Mouse (Mus musculus): ENCODE data around the gene Slc16a3.

The Slc16a3 gene

GRCm38 (mm10) chr11:120948328-120948727 is at the start of gene Slc16a3:
TSS of gene Slc16a3 (plus strand) at chr11:120948480.
- in situ Hi-C loops (cut with MboI; ENCODE audit: low sequenced_read_pairs): no loop called here

DNA sequence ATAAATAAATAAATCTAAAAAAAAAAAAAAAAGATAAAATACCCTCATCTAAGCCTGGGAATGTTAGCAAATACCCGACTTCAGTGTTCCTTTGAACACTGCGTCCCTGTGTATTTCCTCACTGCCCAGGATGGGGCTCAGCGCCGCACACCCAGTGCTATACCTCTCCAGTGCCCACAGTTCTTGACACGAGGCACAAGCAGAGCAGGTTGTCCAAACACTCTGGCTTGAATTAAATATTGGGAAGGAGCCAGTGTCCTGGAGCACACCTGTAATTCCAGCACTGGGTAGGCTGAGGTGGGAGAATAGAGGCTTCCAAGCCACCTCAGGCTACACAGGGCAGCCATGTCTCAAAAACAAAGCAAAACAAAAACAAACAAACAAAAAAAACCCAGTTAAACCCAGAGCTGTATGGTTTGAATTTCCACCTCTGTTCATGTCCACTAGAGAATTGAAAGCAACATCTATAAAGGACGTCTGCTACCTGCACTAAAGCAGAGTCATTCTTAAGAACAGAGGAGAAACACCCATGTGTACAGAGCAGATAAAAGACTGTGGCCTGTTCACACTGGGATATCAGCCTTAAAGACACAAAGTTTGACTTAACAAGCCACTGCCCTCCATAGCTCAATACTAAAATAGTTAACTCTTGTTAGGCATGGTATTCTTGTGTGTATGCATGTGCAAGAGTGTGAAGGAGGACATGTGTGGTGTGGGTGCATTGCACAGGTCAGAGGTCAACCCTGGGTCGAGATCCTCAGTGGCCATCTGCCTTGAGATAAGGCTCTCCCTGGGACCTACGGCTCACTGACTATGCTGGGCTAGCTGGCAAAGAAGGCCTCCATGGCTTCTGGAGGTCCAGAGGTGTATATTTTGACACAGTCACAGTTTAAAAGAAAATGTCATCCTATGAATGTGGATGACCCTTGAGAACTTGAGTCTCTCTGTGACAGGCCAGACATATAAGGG is 47.7 kb upstream of the Slc16a3 start:
- in situ Hi-C loops (cut with MboI; ENCODE audit: low sequenced_read_pairs): no loop called here

GRCm38 (mm10) chr11:120901729-120902486 is 46.4 kb upstream of the Slc16a3 start:
- in situ Hi-C loops (cut with MboI; ENCODE audit: low sequenced_read_pairs): no loop called here

- in situ Hi-C loops (cut with MboI; ENCODE audit: low sequenced_read_pairs): no loop called here
Measured at GRCm38 (mm10) chr11:120902487-120903142, 45.7 kb upstream of the Slc16a3 start.

GRCm38 (mm10) chr11:120903159-120903850 is 45.0 kb upstream of the Slc16a3 start:
- in situ Hi-C loops (cut with MboI; ENCODE audit: low sequenced_read_pairs): no loop called here

DNA sequence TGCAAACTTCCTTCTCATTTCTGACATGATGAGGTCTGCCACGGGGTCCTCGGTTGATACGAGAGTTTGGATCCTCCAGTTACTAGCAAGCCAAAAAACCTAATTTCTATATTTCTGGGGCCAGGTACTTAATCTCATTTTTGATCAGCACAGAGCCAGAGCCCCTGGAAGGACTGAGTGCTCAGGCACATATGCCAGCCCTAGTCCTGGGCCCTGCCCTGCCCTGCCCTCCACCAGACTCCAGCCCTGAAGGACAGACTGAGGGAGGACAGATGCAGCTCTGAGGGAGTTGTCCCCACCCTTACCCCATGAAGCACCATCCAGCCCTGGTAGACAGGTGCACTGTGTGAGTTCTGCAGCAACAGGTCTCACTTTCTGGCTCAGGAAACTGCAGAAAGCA is 43.7 kb upstream of the Slc16a3 start:
- in situ Hi-C loops (cut with MboI; ENCODE audit: low sequenced_read_pairs): no loop called here

GRCm38 (mm10) chr11:120905430-120905873 is 42.8 kb upstream of the Slc16a3 start:
- in situ Hi-C loops (cut with MboI; ENCODE audit: low sequenced_read_pairs): no loop called here

- in situ Hi-C loops (cut with MboI; ENCODE audit: low sequenced_read_pairs): no loop called here
Measured at GRCm38 (mm10) chr11:120913796-120914195, 34.5 kb upstream of the Slc16a3 start.

GRCm38 (mm10) chr11:120916477-120916876 is 31.8 kb upstream of the Slc16a3 start:
- in situ Hi-C loops (cut with MboI; ENCODE audit: low sequenced_read_pairs): no loop called here

DNA sequence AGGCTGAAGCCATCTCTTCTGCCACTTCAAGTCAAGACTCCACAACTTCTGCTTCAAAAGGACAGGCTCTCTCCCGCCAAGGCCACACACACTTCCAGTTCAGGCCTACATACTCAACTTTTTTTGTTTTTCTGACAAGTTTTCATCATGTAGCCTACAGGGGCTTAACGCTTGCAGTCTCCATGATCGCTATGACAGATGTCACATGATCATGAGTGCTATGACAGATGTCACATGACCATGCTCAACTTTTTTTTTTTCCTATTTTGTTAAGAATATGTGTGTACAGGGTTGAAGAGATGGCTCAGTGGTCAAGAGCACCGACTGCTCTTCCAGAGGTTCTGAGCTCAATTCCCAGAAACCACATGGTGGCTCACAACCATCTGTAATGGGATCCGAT is 30.5 kb upstream of the Slc16a3 start:
- in situ Hi-C loops (cut with MboI; ENCODE audit: low sequenced_read_pairs): no loop called here

- in situ Hi-C loops (cut with MboI; ENCODE audit: low sequenced_read_pairs): no loop called here
Measured at GRCm38 (mm10) chr11:120922528-120922927, 25.8 kb upstream of the Slc16a3 start.

- in situ Hi-C loops (cut with MboI; ENCODE audit: low sequenced_read_pairs): no loop called here
Measured at GRCm38 (mm10) chr11:120928468-120928867, 19.8 kb upstream of the Slc16a3 start.

GRCm38 (mm10) chr11:120931479-120931878 is 16.8 kb upstream of the Slc16a3 start:
- in situ Hi-C loops (cut with MboI; ENCODE audit: low sequenced_read_pairs): no loop called here

- in situ Hi-C loops (cut with MboI; ENCODE audit: low sequenced_read_pairs): no loop called here
Measured at GRCm38 (mm10) chr11:120932564-120933398, 15.5 kb upstream of the Slc16a3 start, which contains the start of gene Ccdc57. TSS of gene Ccdc57 (minus strand) at chr11:120932872.

DNA sequence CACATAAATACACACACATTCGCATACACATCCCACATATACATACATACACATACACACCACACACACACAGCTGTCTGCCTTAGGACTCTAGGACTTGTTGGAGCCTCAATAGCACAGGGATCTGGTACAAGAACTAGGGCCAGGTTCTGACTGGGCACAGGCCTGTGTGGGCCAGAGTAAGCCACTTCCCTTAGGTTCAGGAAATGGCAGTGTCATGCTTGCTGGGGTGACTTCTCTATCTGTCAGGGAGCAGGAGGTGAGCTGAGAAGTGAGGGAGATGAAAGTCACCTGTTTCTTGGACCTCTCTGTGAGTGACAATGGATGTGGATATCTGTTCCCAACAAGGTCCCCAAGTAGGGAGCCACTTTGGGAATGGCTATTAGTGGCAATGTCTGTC is 10.3 kb upstream of the Slc16a3 start:
- in situ Hi-C loops (cut with MboI; ENCODE audit: low sequenced_read_pairs): no loop called here

DNA sequence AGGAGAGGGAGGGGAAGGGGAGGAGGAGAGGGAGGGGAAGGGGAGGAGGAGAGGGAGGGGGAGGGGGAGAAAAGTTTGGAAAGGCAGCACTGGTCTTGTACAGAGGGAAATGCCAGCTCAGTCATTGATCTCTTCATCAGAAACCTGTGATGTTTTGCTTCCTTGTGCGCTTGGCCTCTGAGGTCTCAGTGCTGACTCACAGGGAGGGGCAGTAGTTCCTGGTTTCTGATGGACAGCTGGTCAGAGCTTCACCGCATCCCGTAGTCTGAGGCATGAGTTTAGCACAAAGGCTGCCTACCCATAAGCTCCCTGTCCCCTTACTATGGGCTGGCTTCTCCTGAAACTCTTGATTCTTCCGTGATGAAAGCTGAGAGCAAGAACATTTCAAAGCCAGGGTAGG is 9.5 kb upstream of the Slc16a3 start:
- in situ Hi-C loops (cut with MboI; ENCODE audit: low sequenced_read_pairs): no loop called here

DNA sequence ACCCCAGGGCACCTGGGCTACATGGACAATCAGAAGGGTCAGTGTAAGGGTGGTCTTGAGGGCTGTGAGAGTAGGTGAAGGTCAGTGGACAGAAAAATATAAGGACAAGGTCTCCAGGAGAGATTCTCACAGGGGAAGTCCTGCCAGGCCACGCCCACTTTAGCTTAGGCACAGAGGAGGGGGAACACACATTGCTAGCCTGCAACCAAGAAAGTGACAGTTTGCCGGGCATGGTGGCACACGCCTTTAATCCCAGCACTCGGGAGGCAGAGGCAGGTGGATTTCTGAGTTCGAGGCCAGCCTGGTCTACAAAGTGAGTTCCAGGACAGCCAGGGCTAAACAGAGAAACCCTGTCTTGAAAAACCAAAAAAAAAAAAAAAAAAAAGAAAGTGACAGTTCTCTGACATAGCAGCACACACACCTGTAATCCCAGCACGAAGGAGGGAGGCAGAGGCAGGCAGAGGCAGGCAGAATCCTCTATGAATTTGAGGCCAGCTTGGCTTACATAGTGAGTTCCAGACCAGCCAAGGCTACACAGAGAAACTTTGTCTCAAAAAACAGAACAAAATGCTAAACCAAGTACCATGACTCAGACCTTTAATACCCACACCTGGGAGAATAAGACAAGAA is 8.5 kb upstream of the Slc16a3 start:
- in situ Hi-C loops (cut with MboI; ENCODE audit: low sequenced_read_pairs): no loop called here

- in situ Hi-C loops (cut with MboI; ENCODE audit: low sequenced_read_pairs): no loop called here
Measured at GRCm38 (mm10) chr11:120940959-120941358, 7.3 kb upstream of the Slc16a3 start.

- in situ Hi-C loops (cut with MboI; ENCODE audit: low sequenced_read_pairs): no loop called here
Measured at GRCm38 (mm10) chr11:120945266-120945665, 3.0 kb upstream of the Slc16a3 start.

Measured in CH12F3 (cell line).